Mouse (Mus musculus) kidney, adult 2 months (tissue): ENCODE measurements around the gene Fiz1. TPM values are rescaled to one million over a fixed set of nuclear protein-coding genes. Genes with fewer than 3 reads are reported as not detected.

ENCODE experiments used
- DNase-seq: peaks from one replicate; pipeline ENCODE4 v3.0.0; 2021
- H3K27ac ChIP-seq: fragments of 200-500 bp; 2 replicates; pipeline ENCODE4 v1.5.1; 2012; ENCODE audit warnings: low read depth, low read length, control low read depth, inconsistent platforms; ENCODE audit not compliant: insufficient read depth
- H3K27me3 ChIP-seq: fragments of 200-500 bp; replicated peaks from 2 replicates; pipeline ENCODE4 v1.6.1; 2012; ENCODE audit warnings: mild to moderate bottlenecking, moderate library complexity, low read length, inconsistent platforms; ENCODE audit not compliant: control insufficient read depth, insufficient read depth
- H3K36me3 ChIP-seq: fragments of 200-500 bp; 2 replicates; pipeline ENCODE4 v1.6.1; 2012; ENCODE audit warnings: mild to moderate bottlenecking, moderate library complexity, low read length, inconsistent platforms; ENCODE audit not compliant: control insufficient read depth, insufficient read depth
- H3K4me1 ChIP-seq: fragments of 200-500 bp; 2 replicates; pipeline ENCODE4 v1.6.1; 2011; ENCODE audit warnings: low read length; ENCODE audit not compliant: control insufficient read depth, insufficient read depth
- H3K4me3 ChIP-seq: fragments of 200-500 bp; 2 replicates; pipeline ENCODE4 v1.5.1; 2011; ENCODE audit warnings: mild to moderate bottlenecking, low read depth, low read length, control low read depth; ENCODE audit not compliant: insufficient read depth
- CTCF ChIP-seq: fragments of 200-500 bp; conservative IDR thresholded peaks from 2 replicates; pipeline ENCODE4 v1.5.1; 2011; ENCODE audit warnings: low read depth, mild to moderate bottlenecking, control low read depth, low read length, moderate library complexity, mixed read lengths; ENCODE audit not compliant: insufficient read depth, insufficient read length
- POLR2A ChIP-seq: fragments of 200-500 bp; IDR thresholded peaks from one replicate; pipeline ENCODE4 v1.6.1; 2011; ENCODE audit warnings: low read depth, low read length, control low read depth
- WGBS: fragments of 180-500 bp; shearing (Covaris S2); methylation state at CpG from one replicate; pipeline ENCODE4 v1.1.7; 2018; 5-methylcytosine and 5-hydroxymethylcytosine counted together
- polyA plus RNA-seq: library from polyadenylated mRNA; depleted of rRNA; stranded (reverse); fragments of >200 nt; gene quantifications from 2 replicates; pipeline ENCODE4 v1.2.3, GENCODE M21; 2012

Gene Fiz1
- polyA plus RNA-seq, 1 experiment: 25.4 TPM

- H3K4me1 ChIP-seq: peaks cover 3% of the 10 kb centered on the region; the same call in 1 of the 2 replicates
- TF ChIP-seq CTCF (no peak), POLR2A (no peak)
- WGBS: 94% methylated on average over 7 of the region's 7 CpGs
Observed at GRCm38 (mm10) chr7:5037026-5037425, 22.5 kb upstream of the Fiz1 start.

GRCm38 (mm10) chr7:5036136-5036535 is 21.6 kb upstream of the Fiz1 start:
- Histone ChIP-seq H3K4me3 (no peak overlapping the region), H3K27ac (no peak overlapping the region), H3K36me3 (peaks cover 3% of the 10 kb centered on the region), H3K4me1 (peaks cover 3% of the 10 kb centered on the region; the same call in 1 of the 2 replicates), H3K27me3 (no peaks in the 10 kb centered on the region)
- no peak for DNase-seq
- TF ChIP-seq CTCF (no peak), POLR2A (no peak)
- WGBS: 95% methylated on average over 9 of the region's 9 CpGs

More at GRCm38 (mm10) chr7:5037026-5037425, 22.5 kb upstream of the Fiz1 start:
- Histone ChIP-seq H3K4me3 (no peak overlapping the region), H3K36me3 (no peaks in the 10 kb centered on the region; the same call in 1 of the 2 replicates), H3K27me3 (no peaks in the 10 kb centered on the region), H3K27ac (no peak overlapping the region)
- DNase-seq: no peak

GRCm38 (mm10) chr7:5035628-5036027 is 21.1 kb upstream of the Fiz1 start:
- WGBS: 94% methylated on average over 17 of the region's 17 CpGs

GRCm38 (mm10) chr7:5033818-5034217 is 19.3 kb upstream of the Fiz1 start, which contains the start of gene 4632433K11Rik:
4632433K11Rik (plus strand) TSS chr7:5034118.
- no peak within 1 kb of the TSS for H3K27ac ChIP-seq
- peaks cover 14% of the 10 kb centered on the region for H3K36me3 ChIP-seq
- WGBS: 92% methylated on average over 3 of the region's 3 CpGs
- TF ChIP-seq CTCF: no peak
- no peak for TF ChIP-seq POLR2A
- H3K4me1 ChIP-seq: peaks cover 3% of the 10 kb centered on the region; the same call in 1 of the 2 replicates
- DNase-seq: no peak
- no peaks in the 10 kb centered on the region for H3K27me3 ChIP-seq
- H3K4me3 ChIP-seq: no peak within 1 kb of the TSS

More at GRCm38 (mm10) chr7:5035628-5036027, 21.1 kb upstream of the Fiz1 start:
- peaks cover 3% of the 10 kb centered on the region; the same call in 1 of the 2 replicates for H3K4me1 ChIP-seq
- no peak for DNase-seq
- TF ChIP-seq CTCF (no peak), POLR2A (no peak)
- no peak overlapping the region for H3K4me3 ChIP-seq
- H3K27ac ChIP-seq: no peak overlapping the region
- peaks cover 8% of the 10 kb centered on the region for H3K36me3 ChIP-seq
- H3K27me3 ChIP-seq: no peaks in the 10 kb centered on the region

- H3K27ac ChIP-seq: no peak overlapping the region
- H3K4me3 ChIP-seq: no peak overlapping the region
- no peaks in the 10 kb centered on the region for H3K4me1 ChIP-seq
- TF ChIP-seq CTCF (no peak), POLR2A (no peak)
- DNase-seq: no peak
- peaks cover 14% of the 10 kb centered on the region for H3K36me3 ChIP-seq
- H3K27me3 ChIP-seq: no peaks in the 10 kb centered on the region
- 89% methylated on average over 46 of the region's 46 CpGs for WGBS
Observed at GRCm38 (mm10) chr7:5031496-5031895, 17.0 kb upstream of the Fiz1 start.

GRCm38 (mm10) chr7:5030554-5031275 is 16.2 kb upstream of the Fiz1 start:
- no peaks in the 10 kb centered on the region for H3K27me3 ChIP-seq
- no peak overlapping the region for H3K27ac ChIP-seq
- no peak for TF ChIP-seq POLR2A
- no peak for TF ChIP-seq CTCF
- H3K4me3 ChIP-seq: no peak overlapping the region
- no peak for DNase-seq
- 88% methylated on average over 63 of the region's 63 CpGs for WGBS
- no peaks in the 10 kb centered on the region for H3K4me1 ChIP-seq
- H3K36me3 ChIP-seq: peaks cover 14% of the 10 kb centered on the region

- Histone ChIP-seq H3K36me3 (peaks cover 14% of the 10 kb centered on the region), H3K4me1 (no peaks in the 10 kb centered on the region), H3K27me3 (no peaks in the 10 kb centered on the region), H3K27ac (no peak overlapping the region), H3K4me3 (no peak overlapping the region)
- no peak for DNase-seq
- TF ChIP-seq CTCF: no peak
- TF ChIP-seq POLR2A: no peak
- WGBS: 95% methylated on average over 21 of the region's 21 CpGs
Observed at GRCm38 (mm10) chr7:5029946-5030345, 15.4 kb upstream of the Fiz1 start.
